Mouse (Mus musculus): ENCODE measurements around the gene Serinc2.

GRCm38 (mm10) chr4:130327366-130327765 lies 48.4 kb upstream of the Serinc2 start:
- TF ChIP-seq MAZ (IDR thresholded peaks at IDR 0.05; ENCODE audit: low read depth, low read length) (no peak), MAFK (IDR thresholded peaks at IDR 0.05; ENCODE audit: insufficient replicate concordance, low read length) (no peak), SIN3A (IDR thresholded peaks at IDR 0.05; ENCODE audit: low read length) (no peak), CTCF (conservative IDR thresholded peaks at IDR 0.05 in 1 of 2, IDR thresholded peaks at IDR 0.05 in 1 of 2; ENCODE audit: low read depth in 2 of 2, low read length in 2 of 2) (no peak), POLR2A (IDR thresholded peaks at IDR 0.05; ENCODE audit: low read depth, low read length) (no peak), POLR2AphosphoS2 (IDR thresholded peaks at IDR 0.05; ENCODE audit: low read depth, low read length) (no peak), HCFC1 (IDR thresholded peaks at IDR 0.05; ENCODE audit: low read depth, low read length) (no peak), JUND (conservative IDR thresholded peaks at IDR 0.05; ENCODE audit: low read depth, low read length) (no peak), ZMIZ1 (IDR thresholded peaks at IDR 0.05; ENCODE audit: low read depth, low read length) (no peak), EP300 (IDR thresholded peaks at IDR 0.05; ENCODE audit: low read length) (no peak)
